Mouse (Mus musculus): ENCODE data around the gene Parva. TPM values are rescaled to one million over a fixed set of nuclear protein-coding genes. Genes with fewer than 3 reads are reported as not detected.

The Parva gene
- polyA plus RNA-seq (2014; fragmentation: Nextera tagmentation; extraction: Ambion mirVana): 50.4 and 57.3 TPM in 2 replicates

DNA sequence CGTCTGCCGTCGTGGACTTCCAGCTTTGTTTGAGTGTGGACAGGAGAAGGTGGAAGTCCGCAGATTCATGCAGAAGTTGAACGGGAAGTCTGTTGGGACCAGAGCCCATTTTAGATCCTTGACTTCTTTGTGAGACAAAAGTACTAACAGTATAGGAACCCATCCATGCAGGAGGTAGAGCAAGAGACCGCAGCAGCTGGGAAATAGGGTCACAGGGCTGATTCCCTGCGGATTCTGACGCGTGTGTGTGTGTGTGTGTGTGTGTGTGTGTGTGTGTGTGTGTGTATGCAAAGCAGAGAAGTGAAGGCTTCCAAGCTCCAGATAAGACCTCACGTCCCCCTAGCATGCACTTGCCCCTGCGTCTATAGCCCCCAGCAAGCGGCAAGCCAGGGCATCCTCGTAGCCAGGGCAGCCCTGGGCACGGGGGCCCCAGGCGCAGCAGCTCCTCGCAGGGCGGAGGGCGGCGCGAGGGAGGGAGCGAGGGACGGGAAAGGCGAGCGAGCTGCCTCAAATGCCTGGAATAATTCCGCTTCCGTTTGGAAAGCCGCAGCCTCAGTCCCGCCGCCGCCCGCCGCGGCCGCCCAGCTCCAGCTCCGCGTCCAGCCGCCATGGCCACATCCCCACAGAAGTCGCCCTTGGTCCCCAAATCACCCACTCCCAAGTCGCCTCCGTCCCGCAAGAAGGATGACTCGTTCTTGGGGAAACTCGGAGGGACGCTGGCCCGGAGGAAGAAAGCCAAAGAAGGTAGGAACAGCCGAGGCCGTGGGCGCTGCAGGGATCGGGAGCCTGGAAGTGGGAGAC lies at the start of gene Parva:
Parva (plus strand) TSS at position 149 of the 801 bp plus-strand sequence.
- peak; percentile 65 for ATAC-seq (ENCODE audit: insufficient read depth, low FRiP score, low TSS enrichment)
- WGBS: 1% methylated on average over 46 of the region's 49 CpGs

DNA sequence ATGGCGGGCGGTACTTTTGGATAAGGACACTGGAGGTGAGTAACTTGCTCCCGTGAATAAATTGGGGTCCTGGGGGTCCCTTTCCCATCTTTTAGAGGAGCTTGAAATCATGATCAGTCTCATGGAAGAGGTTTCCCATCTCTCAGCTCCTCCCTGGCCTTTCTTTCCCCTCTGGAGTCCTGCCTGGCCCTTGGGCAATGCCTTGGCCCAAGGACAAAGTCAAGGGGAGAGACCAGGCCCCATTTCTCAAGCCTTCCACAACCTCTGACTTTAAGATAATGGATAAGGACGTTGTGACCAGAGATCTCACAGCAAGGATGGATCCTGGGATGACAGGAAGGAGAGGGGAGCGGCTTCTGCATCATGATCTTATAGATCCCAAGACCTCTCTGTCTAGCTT lies 49.2 kb upstream of the Parva start:
- DNase-seq (ENCODE audit: low spot score) (no peak), ATAC-seq (ENCODE audit: insufficient read depth, low FRiP score, low TSS enrichment) (no peak)
- Histone ChIP-seq H3K9me3 (ENCODE audit: control insufficient read depth, low read length) (no peaks in the 10 kb centered on the region), H3K36me3 (ENCODE audit: control insufficient read depth, insufficient read depth, low read length) (no peaks in the 10 kb centered on the region), H3K4me3 (ENCODE audit: low read depth, low read length) (no peak overlapping the region), H3K27ac (ENCODE audit: low read depth, low read length) (no peak overlapping the region), H3K4me1 (ENCODE audit: control insufficient read depth, insufficient read depth, low read length) (no peaks in the 10 kb centered on the region), H3K27me3 (ENCODE audit: control insufficient read depth, insufficient read depth, low read length) (no peaks in the 10 kb centered on the region), H3K4me2 (ENCODE audit: low read depth) (no peak overlapping the region), H3K9ac (ENCODE audit: low read length) (no peak overlapping the region)
- 86% methylated on average over 5 of the region's 5 CpGs for WGBS

More for the DNA sequence above, at the start of gene Parva:
- no peaks in the 10 kb centered on the region for H3K36me3 ChIP-seq (ENCODE audit: control insufficient read depth, insufficient read depth, low read length)
- peak within 1 kb of the TSS; percentile 54 for H3K4me3 ChIP-seq (ENCODE audit: low read depth, low read length)
- H3K9ac ChIP-seq (ENCODE audit: low read length): peak within 1 kb of the TSS; percentile 75
- peak; percentile 83 for DNase-seq (ENCODE audit: low spot score)
- no peaks in the 10 kb centered on the region for H3K27me3 ChIP-seq (ENCODE audit: control insufficient read depth, insufficient read depth, low read length)
- H3K9me3 ChIP-seq (ENCODE audit: control insufficient read depth, low read length): 0 out of 2 replicates have a peak, but pooled peaks cover 3% of the 10 kb centered on the region
- H3K4me1 ChIP-seq (ENCODE audit: control insufficient read depth, insufficient read depth, low read length): 0 out of 2 replicates have a peak, but pooled peaks cover 7% of the 10 kb centered on the region
- peak within 1 kb of the TSS; percentile 62 for H3K4me2 ChIP-seq (ENCODE audit: low read depth)
- peak within 1 kb of the TSS; percentile 28 for H3K27ac ChIP-seq (ENCODE audit: low read depth, low read length)

DNA sequence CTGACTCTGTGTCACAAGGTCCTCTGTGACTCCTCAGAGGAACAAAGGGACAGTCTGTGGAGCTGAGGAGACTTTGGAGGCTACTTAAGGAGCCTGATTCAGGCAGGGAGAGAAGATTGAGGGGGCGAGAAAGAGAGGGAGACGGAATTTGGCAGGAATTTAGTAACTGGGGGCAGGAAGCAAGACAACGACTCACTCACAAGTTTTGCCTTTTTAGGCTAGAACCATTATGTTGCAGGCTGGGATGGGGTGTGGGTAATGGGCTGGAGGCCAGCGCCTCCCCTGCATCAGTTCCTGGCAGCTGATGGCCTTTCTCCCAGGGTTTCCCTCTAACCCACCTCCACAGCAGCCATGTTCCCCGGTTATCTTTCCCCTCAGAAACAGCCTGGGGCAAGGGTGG lies 48.8 kb upstream of the Parva start:
- Histone ChIP-seq H3K27me3 (ENCODE audit: control insufficient read depth, insufficient read depth, low read length) (no peaks in the 10 kb centered on the region), H3K9ac (ENCODE audit: low read length) (no peak overlapping the region), H3K9me3 (ENCODE audit: control insufficient read depth, low read length) (no peaks in the 10 kb centered on the region), H3K4me1 (ENCODE audit: control insufficient read depth, insufficient read depth, low read length) (no peaks in the 10 kb centered on the region), H3K4me2 (ENCODE audit: low read depth) (no peak overlapping the region), H3K36me3 (ENCODE audit: control insufficient read depth, insufficient read depth, low read length) (no peaks in the 10 kb centered on the region), H3K27ac (ENCODE audit: low read depth, low read length) (no peak overlapping the region), H3K4me3 (ENCODE audit: low read depth, low read length) (no peak overlapping the region)
- DNase-seq (ENCODE audit: low spot score) (no peak), ATAC-seq (ENCODE audit: insufficient read depth, low FRiP score, low TSS enrichment) (no peak)
- WGBS: 85% methylated on average over 5 of the region's 5 CpGs

DNA sequence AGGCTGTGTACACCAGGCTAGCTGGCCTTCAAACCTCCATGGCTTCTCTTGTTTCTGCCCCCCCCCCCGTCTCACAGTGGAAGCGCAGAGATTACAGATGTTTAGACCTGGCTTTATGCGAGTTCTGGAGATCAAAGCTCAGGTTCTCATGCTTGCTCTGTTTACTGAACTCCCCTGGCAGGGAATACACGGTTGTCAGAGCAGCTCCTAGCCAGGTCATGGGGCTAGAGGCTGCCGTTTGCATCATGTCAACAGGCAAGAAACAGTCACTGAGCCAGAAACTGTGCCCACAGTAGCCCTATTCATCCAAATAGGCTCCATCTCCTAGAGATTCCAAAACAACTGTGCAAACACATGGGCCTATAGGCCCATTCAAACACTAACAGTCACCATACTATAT lies 40.8 kb upstream of the Parva start:
- DNase-seq (ENCODE audit: low spot score) (no peak), ATAC-seq (ENCODE audit: insufficient read depth, low FRiP score, low TSS enrichment) (no peak)
- no peaks in the 10 kb centered on the region for H3K9me3 ChIP-seq (ENCODE audit: control insufficient read depth, low read length)
- H3K27me3 ChIP-seq (ENCODE audit: control insufficient read depth, insufficient read depth, low read length): no peaks in the 10 kb centered on the region
- no peak overlapping the region for H3K4me2 ChIP-seq (ENCODE audit: low read depth)
- H3K36me3 ChIP-seq (ENCODE audit: control insufficient read depth, insufficient read depth, low read length): no peaks in the 10 kb centered on the region
- H3K9ac ChIP-seq (ENCODE audit: low read length): no peak overlapping the region
- 68% methylated on average over 5 of the region's 5 CpGs for WGBS
- H3K4me3 ChIP-seq (ENCODE audit: low read depth, low read length): no peak overlapping the region
- H3K4me1 ChIP-seq (ENCODE audit: control insufficient read depth, insufficient read depth, low read length): peaks cover 19% of the 10 kb centered on the region
- no peak overlapping the region for H3K27ac ChIP-seq (ENCODE audit: low read depth, low read length)

DNA sequence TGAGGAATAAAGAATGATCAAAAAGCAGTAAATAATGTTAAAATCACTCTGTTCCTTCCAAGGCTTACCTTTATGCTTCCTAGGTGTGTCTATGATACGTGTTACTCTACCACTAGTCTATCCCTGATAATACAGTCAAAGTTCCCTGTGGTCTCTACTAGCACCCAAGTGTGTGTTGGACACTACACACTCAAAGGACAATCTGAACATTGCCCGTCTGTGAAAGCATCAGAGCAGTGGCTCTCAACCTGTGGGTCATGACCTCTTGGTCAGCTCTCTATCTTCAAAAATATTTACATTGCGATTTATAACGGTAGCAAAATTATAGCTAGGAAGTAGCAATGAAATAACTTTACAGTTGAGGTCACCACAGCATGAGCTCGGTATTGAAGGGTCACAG lies 39.4 kb upstream of the Parva start:
- H3K4me1 ChIP-seq (ENCODE audit: control insufficient read depth, insufficient read depth, low read length): peaks cover 20% of the 10 kb centered on the region
- no peak for ATAC-seq (ENCODE audit: insufficient read depth, low FRiP score, low TSS enrichment)
- DNase-seq (ENCODE audit: low spot score): no peak
- no peak overlapping the region for H3K4me2 ChIP-seq (ENCODE audit: low read depth)
- WGBS: 77% methylated on average over 5 of the region's 5 CpGs
- no peaks in the 10 kb centered on the region for H3K27me3 ChIP-seq (ENCODE audit: control insufficient read depth, insufficient read depth, low read length)
- no peaks in the 10 kb centered on the region for H3K36me3 ChIP-seq (ENCODE audit: control insufficient read depth, insufficient read depth, low read length)
- no peak overlapping the region for H3K27ac ChIP-seq (ENCODE audit: low read depth, low read length)
- no peaks in the 10 kb centered on the region for H3K9me3 ChIP-seq (ENCODE audit: control insufficient read depth, low read length)
- H3K4me3 ChIP-seq (ENCODE audit: low read depth, low read length): no peak overlapping the region
- no peak overlapping the region for H3K9ac ChIP-seq (ENCODE audit: low read length)

DNA sequence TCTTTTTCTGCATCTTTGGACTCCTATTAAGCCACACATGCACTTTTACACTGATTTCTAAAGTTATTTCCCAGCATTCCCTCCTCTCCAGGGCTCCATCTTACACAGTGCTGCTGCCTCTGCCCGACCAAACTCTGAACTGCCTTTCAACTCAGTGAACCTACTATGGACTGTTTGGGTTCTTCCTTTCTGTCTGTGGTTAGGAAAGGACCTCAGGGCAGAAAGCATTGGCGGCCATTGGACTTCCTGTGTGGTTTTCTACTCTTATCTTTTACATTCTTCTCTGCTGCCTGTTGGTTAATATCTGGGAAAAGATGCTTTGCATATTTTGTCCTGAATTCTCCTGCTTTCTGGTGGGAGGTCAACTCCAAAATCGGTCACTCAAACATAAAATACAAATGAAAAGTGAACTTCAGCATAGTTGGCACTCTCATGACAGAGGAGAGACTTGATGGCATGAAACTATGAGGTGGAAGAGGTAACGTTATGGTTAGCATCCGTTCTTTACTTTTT lies 38.9 kb upstream of the Parva start:
- Histone ChIP-seq H3K9ac (ENCODE audit: low read length) (no peak overlapping the region), H3K4me2 (ENCODE audit: low read depth) (no peak overlapping the region), H3K27me3 (ENCODE audit: control insufficient read depth, insufficient read depth, low read length) (no peaks in the 10 kb centered on the region), H3K27ac (ENCODE audit: low read depth, low read length) (no peak overlapping the region), H3K36me3 (ENCODE audit: control insufficient read depth, insufficient read depth, low read length) (no peaks in the 10 kb centered on the region), H3K9me3 (ENCODE audit: control insufficient read depth, low read length) (no peaks in the 10 kb centered on the region), H3K4me3 (ENCODE audit: low read depth, low read length) (no peak overlapping the region), H3K4me1 (ENCODE audit: control insufficient read depth, insufficient read depth, low read length) (peaks cover 20% of the 10 kb centered on the region)
- 91% methylated on average over 5 of the region's 5 CpGs for WGBS
- no peak for DNase-seq (ENCODE audit: low spot score)
- no peak for ATAC-seq (ENCODE audit: insufficient read depth, low FRiP score, low TSS enrichment)

DNA sequence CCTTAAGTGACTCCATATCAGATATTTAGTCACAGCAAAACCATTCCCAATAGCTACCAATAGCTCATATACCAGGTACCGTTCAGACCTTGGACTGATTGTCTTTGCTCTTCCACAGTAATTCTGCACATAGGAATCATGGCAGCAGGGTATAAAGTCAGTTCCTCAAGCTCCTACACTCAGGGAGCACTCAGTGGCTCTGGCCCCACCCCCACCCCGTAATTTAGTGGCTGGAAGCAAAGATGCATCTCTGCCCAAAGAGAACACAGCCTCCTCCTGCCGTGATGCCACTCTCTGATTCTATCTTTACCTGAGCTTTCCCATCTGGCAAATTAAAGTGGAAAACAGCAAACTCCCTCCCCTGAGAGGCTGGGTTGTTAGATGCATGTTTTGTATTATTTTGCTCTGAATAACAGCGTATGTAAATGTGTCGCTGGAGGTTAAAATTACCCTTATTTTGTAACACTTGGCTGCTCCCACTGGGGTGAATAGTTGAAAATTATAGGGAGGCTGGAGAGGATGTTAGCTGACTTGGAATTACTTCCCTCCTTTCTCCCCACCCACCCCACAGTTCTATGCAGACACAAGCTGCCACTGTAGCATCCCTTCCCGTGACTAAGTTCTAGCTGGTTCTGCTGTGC lies 37.6 kb upstream of the Parva start:
- WGBS: 51% methylated on average over 6 of the region's 6 CpGs
- Histone ChIP-seq H3K9me3 (ENCODE audit: control insufficient read depth, low read length) (no peaks in the 10 kb centered on the region), H3K4me2 (ENCODE audit: low read depth) (no peak overlapping the region), H3K36me3 (ENCODE audit: control insufficient read depth, insufficient read depth, low read length) (no peaks in the 10 kb centered on the region), H3K4me1 (ENCODE audit: control insufficient read depth, insufficient read depth, low read length) (peaks cover 20% of the 10 kb centered on the region), H3K9ac (ENCODE audit: low read length) (no peak overlapping the region), H3K27me3 (ENCODE audit: control insufficient read depth, insufficient read depth, low read length) (no peaks in the 10 kb centered on the region), H3K27ac (ENCODE audit: low read depth, low read length) (no peak overlapping the region), H3K4me3 (ENCODE audit: low read depth, low read length) (no peak overlapping the region)
- DNase-seq (ENCODE audit: low spot score) (no peak), ATAC-seq (ENCODE audit: insufficient read depth, low FRiP score, low TSS enrichment) (no peak)

DNA sequence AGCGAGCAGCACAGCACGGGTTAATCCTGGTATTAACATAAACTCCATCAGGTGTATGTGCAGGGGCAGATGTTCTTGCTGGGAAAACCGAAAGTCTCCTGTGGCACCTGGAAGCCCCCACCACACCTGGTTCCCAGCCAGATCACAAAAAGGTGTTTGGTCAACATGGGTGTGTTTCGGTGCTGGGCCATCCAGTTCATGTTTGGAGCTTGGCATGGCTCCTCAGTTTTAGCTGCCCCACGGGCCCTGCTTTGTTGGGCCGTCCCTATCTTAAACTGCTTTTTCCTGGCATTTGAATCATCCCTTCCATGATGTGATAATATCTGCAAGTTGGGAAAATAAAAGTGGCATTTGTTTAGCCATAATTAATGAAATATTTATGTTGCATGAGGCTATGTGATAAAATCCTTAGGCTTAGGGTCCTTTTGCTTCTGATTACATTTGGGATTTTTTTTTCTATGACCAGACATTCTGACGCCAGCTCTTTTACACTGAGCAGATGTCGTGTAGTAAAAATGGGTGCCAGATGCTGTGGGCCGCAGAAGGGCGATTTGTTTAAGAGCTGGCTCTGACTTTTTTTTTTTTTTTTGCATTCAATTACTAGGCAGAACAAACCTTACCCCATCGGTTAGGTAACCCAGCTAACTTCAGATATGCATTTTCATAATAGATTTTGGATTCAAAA lies 36.9 kb upstream of the Parva start:
- 39% methylated on average over 11 of the region's 11 CpGs for WGBS
- DNase-seq (ENCODE audit: low spot score) (peak; percentile 46), ATAC-seq (ENCODE audit: insufficient read depth, low FRiP score, low TSS enrichment) (no peak)
- no peak overlapping the region for H3K4me3 ChIP-seq (ENCODE audit: low read depth, low read length)
- peaks cover 20% of the 10 kb centered on the region for H3K4me1 ChIP-seq (ENCODE audit: control insufficient read depth, insufficient read depth, low read length)
- no peak overlapping the region; the same call in 1 of the 2 replicates for H3K9ac ChIP-seq (ENCODE audit: low read length)
- no peaks in the 10 kb centered on the region for H3K9me3 ChIP-seq (ENCODE audit: control insufficient read depth, low read length)
- H3K4me2 ChIP-seq (ENCODE audit: low read depth): no peak overlapping the region
- 0 out of 2 replicates have a peak overlapping the region, but pooled peaks have one; percentile 27 for H3K27ac ChIP-seq (ENCODE audit: low read depth, low read length)
- no peaks in the 10 kb centered on the region for H3K27me3 ChIP-seq (ENCODE audit: control insufficient read depth, insufficient read depth, low read length)
- H3K36me3 ChIP-seq (ENCODE audit: control insufficient read depth, insufficient read depth, low read length): no peaks in the 10 kb centered on the region
